Comparison of ENCODE assay signal across 19 mouse cellular contexts in genomic region chr14:79767601-79768000, GRCm38 (mm10). TPM values are rescaled to one million over a fixed set of nuclear protein-coding genes. Genes with fewer than 3 reads are reported as not detected.
DNase-seq lines count a peak whose midpoint lies in the region; ATAC-seq and TF ChIP-seq lines count a peak whose summit lies in the region.
"Had no signal": no experiment of that assay in that cellular context is flagged by ENCODE, and none has a peak within 500 bp of the region (broad histone marks: within the 10 kb centered on the region; RNA-seq: fewer than 3 reads in every experiment).

No protein-coding gene starts in this region.

- no peak overlapping the region for H3K9ac ChIP-seq in embryonic facial prominence, embryonic 13.5 days
- H3K9ac ChIP-seq in hindbrain, embryonic 13.5 days, result peak overlapping the region; percentile 78
- peak overlapping the region; percentile 84 for H3K9ac ChIP-seq in midbrain, embryonic 13.5 days (replicated peaks)
- no peak overlapping the region for H3K9ac ChIP-seq in kidney, embryonic 14.5 days (ENCODE audit: low read depth, low read length)
- H3K9ac ChIP-seq: embryonic facial prominence, embryonic 15.5 days; liver, embryonic 14.5 days had no signal

- H3K27ac ChIP-seq in embryonic facial prominence, embryonic 13.5 days, result no peak overlapping the region
- no peak overlapping the region for H3K27ac ChIP-seq in hindbrain, embryonic 13.5 days
- H3K27ac ChIP-seq in midbrain, embryonic 13.5 days, result no peak overlapping the region
- no peak overlapping the region for H3K27ac ChIP-seq in kidney, embryonic 14.5 days (ENCODE audit: low read depth, low read length)
- H3K27ac ChIP-seq: embryonic facial prominence, embryonic 15.5 days; liver, embryonic 14.5 days; macrophage had no signal

- no peaks in the 10 kb centered on the region for H3K9me3 ChIP-seq in E14TG2a.4 (ENCODE audit: low read length)
- no peaks in the 10 kb centered on the region for H3K9me3 ChIP-seq in embryonic facial prominence, embryonic 13.5 days
- no peaks in the 10 kb centered on the region for H3K9me3 ChIP-seq in hindbrain, embryonic 13.5 days
- H3K9me3 ChIP-seq in midbrain, embryonic 13.5 days, result no peaks in the 10 kb centered on the region
- H3K9me3 ChIP-seq in kidney, embryonic 14.5 days (ENCODE audit: control insufficient read depth, low read length), result no peaks in the 10 kb centered on the region
- H3K9me3 ChIP-seq: embryonic facial prominence, embryonic 15.5 days had no signal

- H3K4me3 ChIP-seq in E14TG2a.4 (replicated peaks; ENCODE audit: low read length), result peak overlapping the region; percentile 76; the same call in 1 of the 2 replicates
- peak overlapping the region; percentile 46; the same call in 1 of the 2 replicates for H3K4me3 ChIP-seq in embryonic facial prominence, embryonic 13.5 days
- H3K4me3 ChIP-seq in hindbrain, embryonic 13.5 days, result peak overlapping the region; percentile 68
- H3K4me3 ChIP-seq in midbrain, embryonic 13.5 days (replicated peaks), result peak overlapping the region; percentile 72
- no peak overlapping the region for H3K4me3 ChIP-seq in kidney, embryonic 14.5 days (ENCODE audit: low read length)

- H3K36me3 ChIP-seq in E14TG2a.4 (ENCODE audit: insufficient read depth, low read length), result no peaks in the 10 kb centered on the region
- H3K36me3 ChIP-seq in embryonic facial prominence, embryonic 13.5 days, result no peaks in the 10 kb centered on the region
- peaks cover 5% of the 10 kb centered on the region; the same call in 1 of the 2 replicates for H3K36me3 ChIP-seq in hindbrain, embryonic 13.5 days
- 0 out of 2 replicates have a peak, but pooled peaks cover 4% of the 10 kb centered on the region for H3K36me3 ChIP-seq in midbrain, embryonic 13.5 days
- H3K36me3 ChIP-seq in kidney, embryonic 14.5 days (ENCODE audit: control insufficient read depth, insufficient read depth, low read length), result no peaks in the 10 kb centered on the region
- H3K36me3 ChIP-seq: embryonic facial prominence, embryonic 15.5 days had no signal

- 4% methylated on average over 11 of the region's 11 CpGs for WGBS in embryonic facial prominence, embryonic 13.5 days
- WGBS in hindbrain, embryonic 13.5 days, result 5% methylated on average over 11 of the region's 11 CpGs
- 5% methylated on average over 11 of the region's 11 CpGs for WGBS in midbrain, embryonic 13.5 days
- WGBS in kidney, embryonic 14.5 days, result 14% methylated on average over 11 of the region's 11 CpGs

- peak overlapping the region; percentile 73 for H3K4me2 ChIP-seq in embryonic facial prominence, embryonic 13.5 days
- H3K4me2 ChIP-seq in hindbrain, embryonic 13.5 days, result peak overlapping the region; percentile 81
- H3K4me2 ChIP-seq in midbrain, embryonic 13.5 days (replicated peaks), result peak overlapping the region; percentile 87
- H3K4me2 ChIP-seq in kidney, embryonic 14.5 days (replicated peaks; ENCODE audit: low read depth, low read length), result no peak overlapping the region

- H3K4me1 ChIP-seq in E14TG2a.4 (replicated peaks; ENCODE audit: low read depth, low read length), result peaks cover 46% of the 10 kb centered on the region
- H3K4me1 ChIP-seq in embryonic facial prominence, embryonic 13.5 days, result peaks cover 43% of the 10 kb centered on the region
- peaks cover 51% of the 10 kb centered on the region for H3K4me1 ChIP-seq in hindbrain, embryonic 13.5 days (replicated peaks)
- H3K4me1 ChIP-seq in midbrain, embryonic 13.5 days (replicated peaks), result peaks cover 54% of the 10 kb centered on the region
- H3K4me1 ChIP-seq in kidney, embryonic 14.5 days (ENCODE audit: control insufficient read depth, insufficient read depth, low read length), result peaks cover 13% of the 10 kb centered on the region; the same call in 1 of the 2 replicates

- DNase-seq in cerebellum, postnatal 10 days, result no peak
- no peak for DNase-seq in gastrocnemius, postnatal 36 days
- DNase-seq in ovary, postnatal 10 days (ENCODE audit: low spot score), result no peak
- DNase-seq: adrenal gland, postnatal 36 days; cerebellum, adult 18-20 months; gastrocnemius, postnatal 10 days; kidney, adult 9 months; thymus, postnatal 25 days had no signal

- no peak for TF ChIP-seq CTCF in E14TG2a.4 (conservative IDR thresholded peaks at IDR 0.05; ENCODE audit: low read length)

- intact Hi-C loops in gastrocnemius, postnatal 36 days (cut with DNase I), result loop anchor here (5.0 kb wide), 1 partner anchor 450 kb away; no protein-coding TSS in a partner anchor

- ATAC-seq in embryonic facial prominence, embryonic 13.5 days (ENCODE audit: insufficient number of reproducible peaks, insufficient read depth, low FRiP score, low TSS enrichment, low read depth), result no peak
- no peak for ATAC-seq in hindbrain, embryonic 13.5 days (ENCODE audit: low FRiP score)
- ATAC-seq in midbrain, embryonic 13.5 days, result no peak
- ATAC-seq in kidney, embryonic 14.5 days (ENCODE audit: low FRiP score, low TSS enrichment), result no peak
- ATAC-seq: Patski had no signal

- H3K27me3 ChIP-seq in E14TG2a.4 (ENCODE audit: insufficient read depth, low read length), result peaks cover 75% of the 10 kb centered on the region
- H3K27me3 ChIP-seq in embryonic facial prominence, embryonic 13.5 days, result peaks cover 75% of the 10 kb centered on the region
- peaks cover 36% of the 10 kb centered on the region for H3K27me3 ChIP-seq in hindbrain, embryonic 13.5 days
- H3K27me3 ChIP-seq in midbrain, embryonic 13.5 days, result peaks cover 40% of the 10 kb centered on the region
- peaks cover 58% of the 10 kb centered on the region for H3K27me3 ChIP-seq in kidney, embryonic 14.5 days (ENCODE audit: control insufficient read depth, insufficient read depth, low read length)

RNA-seq across cellular contexts. Expression of gene Pcdh8, which starts 3.5 kb away (rescaled TPM):
- polyA plus RNA-seq in embryonic facial prominence, embryonic 13.5 days (2015; fragmentation: Nextera tagmentation; extraction: Ambion mirVana), result 4.1 and 4.7 TPM in 2 replicates
- 33.2 and 35.3 TPM in 2 replicates for polyA plus RNA-seq in hindbrain, embryonic 13.5 days (2015; fragmentation: Nextera tagmentation; extraction: Ambion mirVana)
- polyA plus RNA-seq in midbrain, embryonic 13.5 days (2015; fragmentation: Nextera tagmentation; extraction: Ambion mirVana), result 39.3 and 52.7 TPM in 2 replicates
- not detected for total RNA-seq in gastrocnemius, postnatal 36 days (2021)
- polyA plus RNA-seq in kidney, embryonic 14.5 days (2014; fragmentation: Nextera tagmentation; extraction: Ambion mirVana), result 2.0 and 2.5 TPM in 2 replicates
- total RNA-seq: neutrophil, adult 5-6 weeks had no signal
- polyA plus RNA-seq: liver, embryonic 14.5 days; macrophage; spleen, adult 2 months had no signal

Comparison
In these comparisons a context has a peak if more than half of its experiments do, and no peak if none do; other contexts are left out.
1. H3K9ac ChIP-seq: peak in hindbrain, embryonic 13.5 days (single experiment) and midbrain, embryonic 13.5 days (single experiment); none in embryonic facial prominence, embryonic 13.5 days (single experiment) and kidney, embryonic 14.5 days (single experiment).